Mouse (Mus musculus): ENCODE results near the gene Pi4kb.

Gene Pi4kb

GRCm38 (mm10) chr3:94958295-94958694 lies 16.2 kb upstream of the Pi4kb start:
- DNase-seq, result no peak

GRCm38 (mm10) chr3:94959871-94960270 lies 14.7 kb upstream of the Pi4kb start:
- DNase-seq, result no peak

DNA sequence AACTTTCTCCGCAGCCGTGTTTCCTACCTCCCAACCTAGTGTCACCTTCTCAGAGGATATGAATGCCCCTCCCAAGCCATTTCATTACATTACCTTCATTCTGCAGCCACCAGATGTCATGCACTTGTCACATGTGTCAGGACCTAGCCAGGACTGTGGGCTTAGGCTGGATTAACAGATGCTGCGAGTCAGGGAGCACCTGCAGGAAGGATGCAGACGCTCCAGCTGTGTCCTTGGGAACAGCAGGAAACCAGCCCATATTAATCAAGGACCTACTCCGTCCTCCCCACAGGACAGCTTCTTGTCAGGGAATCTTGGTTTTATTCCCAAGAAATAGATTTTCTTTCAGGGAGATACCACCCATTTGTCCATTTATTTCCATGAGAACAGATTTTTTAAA lies 14.2 kb upstream of the Pi4kb start:
- DNase-seq, result no peak

- no peak for DNase-seq
Observed at GRCm38 (mm10) chr3:94964989-94965388, 9.5 kb upstream of the Pi4kb start.

GRCm38 (mm10) chr3:94965878-94966277 lies 8.7 kb upstream of the Pi4kb start:
- no peak for DNase-seq

DNA sequence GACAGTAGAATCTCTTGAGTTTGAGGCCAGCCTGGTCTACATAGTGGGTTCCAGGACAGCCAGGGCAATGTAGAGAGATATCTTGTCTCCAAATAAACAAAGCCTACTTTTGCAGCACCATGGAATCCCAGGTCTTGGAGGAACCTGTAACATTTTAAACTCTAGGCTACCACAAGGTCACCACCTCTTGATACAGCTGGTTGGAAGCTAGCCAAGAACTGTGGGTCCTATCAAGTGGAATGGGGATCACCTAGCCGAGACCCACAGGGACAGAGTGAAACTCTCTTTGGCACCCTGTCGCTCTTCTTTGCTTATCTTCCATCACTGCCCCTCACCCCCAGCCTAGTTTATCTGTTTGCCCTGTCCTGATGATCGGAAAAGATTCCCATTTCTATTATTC lies 2.0 kb upstream of the Pi4kb start:
- DNase-seq, result no peak

DNA sequence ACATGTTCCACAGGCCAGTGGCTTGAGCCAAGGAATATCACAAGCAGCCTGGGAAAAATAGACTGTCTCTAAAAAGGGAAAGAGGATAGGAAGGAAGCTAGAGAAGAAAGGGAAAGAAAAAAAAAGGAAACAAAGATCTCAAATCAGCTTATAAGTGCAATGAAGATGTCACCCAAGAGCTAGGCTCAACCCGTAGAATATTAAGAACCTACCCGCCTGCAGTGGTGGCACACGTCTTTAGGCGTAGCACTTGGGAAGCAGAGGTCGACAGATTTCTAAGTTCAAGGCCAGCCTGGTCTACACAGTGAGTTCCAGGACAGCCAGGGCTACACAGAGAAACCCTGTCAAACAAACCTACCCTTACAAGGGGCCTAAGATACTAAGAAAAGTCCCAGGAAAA lies 911 bp upstream of the Pi4kb start:
- DNase-seq, result no peak

DNA sequence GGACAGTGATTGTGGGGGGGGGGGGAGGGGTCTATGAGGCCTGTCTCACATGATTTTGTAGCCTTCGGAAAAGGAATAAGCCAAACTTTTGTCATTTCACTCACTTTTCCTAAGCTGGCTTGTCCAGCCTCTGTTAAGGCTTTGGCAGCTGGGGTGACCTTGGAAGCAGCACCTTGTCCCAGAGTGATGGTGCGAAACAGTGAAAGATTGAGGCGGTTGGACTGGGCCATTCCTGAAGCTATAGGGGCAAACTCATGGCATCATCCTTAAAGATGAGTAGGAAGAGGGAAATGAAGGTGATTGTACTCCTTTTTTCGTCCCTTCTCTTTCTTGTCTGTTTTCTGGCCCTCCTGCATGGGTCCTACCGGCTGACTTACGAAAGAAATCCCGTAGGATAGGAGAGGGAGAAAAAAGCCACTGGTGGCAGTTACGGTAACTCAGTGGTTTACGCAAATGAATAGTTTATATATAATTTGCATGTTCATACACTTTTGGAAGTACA lies 454 bp upstream of the Pi4kb start:
- no peak for DNase-seq

DNA sequence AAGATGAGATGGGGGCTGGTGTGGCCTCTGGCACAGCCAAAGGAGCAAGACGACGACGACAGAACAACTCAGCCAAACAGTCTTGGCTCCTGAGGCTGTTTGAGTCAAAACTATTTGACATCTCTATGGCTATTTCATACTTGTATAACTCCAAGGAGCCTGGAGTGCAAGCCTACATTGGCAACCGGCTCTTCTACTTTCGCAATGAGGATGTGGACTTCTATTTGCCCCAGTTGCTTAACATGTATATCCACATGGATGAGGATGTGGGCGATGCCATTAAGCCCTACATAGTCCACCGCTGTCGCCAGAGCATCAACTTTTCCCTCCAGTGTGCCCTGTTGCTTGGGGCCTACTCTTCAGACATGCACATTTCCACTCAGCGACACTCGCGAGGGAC lies 9.8 kb downstream of the Pi4kb start:
- no peak for DNase-seq

DNA sequence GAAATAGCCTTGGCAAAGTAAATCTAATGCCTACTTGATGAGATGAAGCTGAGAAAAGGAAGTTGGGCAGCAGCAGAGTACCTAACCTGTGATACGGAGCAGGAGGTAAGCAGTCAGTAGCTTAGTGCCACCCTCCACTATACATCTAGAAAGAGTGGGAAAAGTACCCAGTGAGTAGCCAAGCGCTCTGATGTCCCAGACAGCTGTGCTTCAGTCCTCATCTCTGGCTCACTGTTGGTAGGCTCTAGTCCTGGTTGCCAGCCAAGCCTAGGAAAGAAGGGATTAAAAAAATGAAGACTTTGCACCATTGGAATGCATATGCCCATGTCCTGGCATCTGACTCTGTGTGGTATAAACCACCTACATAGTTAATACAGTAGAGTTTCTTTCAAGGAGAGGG lies 11.0 kb downstream of the Pi4kb start:
- no peak for DNase-seq

- peak; percentile 49 to 55 for DNase-seq
Observed at GRCm38 (mm10) chr3:94987578-94987977, 13.0 kb downstream of the Pi4kb start.

- DNase-seq, result peak; percentile 24 to 38
Observed at GRCm38 (mm10) chr3:94989159-94989761, 14.7 kb downstream of the Pi4kb start.

DNA sequence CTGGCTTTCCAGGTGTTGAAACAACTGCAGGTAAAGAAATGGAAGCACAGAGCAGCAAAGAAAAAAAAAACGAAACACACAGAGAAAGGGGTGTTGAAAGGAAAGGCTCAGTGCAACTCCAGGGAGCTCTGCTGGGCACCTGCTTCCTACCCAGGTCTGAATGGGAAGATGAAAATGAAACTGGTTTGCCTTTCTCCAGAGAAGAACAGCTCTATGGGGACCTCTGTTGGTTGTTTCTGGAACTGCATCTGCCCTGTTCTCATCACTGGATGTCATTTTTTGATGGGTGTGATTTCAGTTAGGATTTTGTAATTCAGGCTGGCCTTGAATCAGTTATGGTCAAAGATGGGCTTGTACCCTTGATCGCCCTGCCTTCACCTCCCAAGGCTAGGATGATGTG lies 22.4 kb downstream of the Pi4kb start:
- DNase-seq, result peak; percentile 88

- no peak for DNase-seq
Observed at GRCm38 (mm10) chr3:95002569-95002968, 28.0 kb downstream of the Pi4kb start.

GRCm38 (mm10) chr3:95003273-95003672 lies 28.7 kb downstream of the Pi4kb start:
- no peak for DNase-seq

- DNase-seq, result no peak
Observed at GRCm38 (mm10) chr3:95005651-95006050, 31.1 kb downstream of the Pi4kb start.

DNA sequence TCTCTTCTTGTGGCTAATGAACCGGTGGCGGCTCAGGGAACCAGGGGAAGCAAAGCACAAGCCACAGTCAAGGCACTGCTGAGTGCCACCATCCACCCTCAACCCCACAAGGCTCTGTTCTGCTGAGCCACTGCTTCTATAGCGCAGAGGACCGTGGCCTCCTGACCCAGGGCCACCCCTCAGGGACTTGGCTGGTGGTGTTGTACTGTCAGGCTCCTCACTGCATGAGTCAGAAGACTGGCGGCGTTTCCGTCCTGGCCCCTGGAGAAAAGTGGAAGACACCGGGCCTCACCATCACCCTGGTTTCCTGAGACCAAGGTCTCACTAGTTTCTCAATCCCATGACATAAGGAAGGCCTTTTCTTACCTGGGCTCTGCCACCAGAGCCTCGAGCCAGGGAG lies 33.2 kb downstream of the Pi4kb start:
- no peak for DNase-seq

DNA sequence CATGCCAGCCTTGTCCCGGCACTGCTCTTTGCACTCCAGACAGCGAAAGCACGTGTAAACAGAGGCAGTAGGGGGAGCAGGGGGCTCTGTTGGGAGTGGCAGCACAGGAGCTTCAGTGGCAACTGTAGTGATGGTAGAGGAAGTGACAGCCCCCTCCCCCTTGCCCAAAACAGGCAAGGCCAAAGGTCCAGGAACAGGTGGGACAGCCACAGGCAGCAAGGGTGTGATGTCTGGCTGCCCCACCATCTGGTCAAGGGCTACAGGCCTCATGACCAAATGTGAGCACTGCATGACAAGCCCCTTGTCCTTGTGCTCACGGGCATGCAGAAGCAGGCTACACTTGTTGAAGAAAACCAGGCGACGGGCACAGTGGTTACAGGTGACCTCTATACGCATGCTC lies 35.9 kb downstream of the Pi4kb start:
- DNase-seq, result no peak

GRCm38 (mm10) chr3:95012982-95013381 lies 38.5 kb downstream of the Pi4kb start:
- DNase-seq, result no peak

GRCm38 (mm10) chr3:95013699-95014427 lies 39.3 kb downstream of the Pi4kb start:
- DNase-seq, result peak; percentile 45 to 63

DNA sequence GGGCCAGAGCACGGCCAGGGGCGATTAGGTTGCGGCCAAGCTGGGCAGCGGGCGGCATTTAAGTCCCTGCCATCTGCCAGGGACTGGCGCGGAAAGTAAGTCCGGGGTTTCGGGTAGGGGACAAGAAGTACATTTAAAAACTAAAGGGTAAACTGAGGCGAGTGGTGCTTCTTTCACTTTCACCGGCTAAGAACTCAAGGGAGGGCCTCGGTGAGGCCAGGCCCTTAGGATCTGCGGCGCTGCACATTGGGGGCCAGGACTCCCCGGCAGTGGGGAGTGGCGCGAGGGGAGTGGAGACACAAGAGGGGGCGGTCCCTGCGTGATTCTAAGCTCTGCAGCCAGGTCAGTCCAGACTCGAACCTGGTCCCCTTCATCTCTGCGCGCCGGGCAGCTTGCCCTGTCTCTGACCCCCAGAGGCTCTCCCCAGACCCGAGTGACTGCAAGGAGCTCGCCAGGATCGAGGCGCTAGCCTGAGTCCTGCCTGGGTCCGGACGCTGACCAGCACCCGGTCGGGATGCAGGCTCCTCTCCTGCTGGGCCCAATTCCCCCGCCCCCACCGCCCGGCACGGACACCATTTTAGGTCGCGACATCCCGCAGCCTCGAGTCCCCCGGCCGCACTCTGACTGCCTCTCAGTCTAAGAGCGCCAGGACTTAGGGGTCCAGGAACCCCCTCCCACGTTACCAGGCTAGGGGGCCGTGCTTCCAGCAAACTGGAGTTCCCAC lies 40.1 kb downstream of the Pi4kb start:
- DNase-seq, result peak; percentile 75 to 84

- peak; percentile 99 for DNase-seq
Observed at GRCm38 (mm10) chr3:95015337-95015872, 40.9 kb downstream of the Pi4kb start, which contains the start of gene Zfp687. Gene Zfp687 (minus strand): TSS chr3:95015448.

- peak; percentile 94 to 96 for DNase-seq
Observed at GRCm38 (mm10) chr3:95015891-95016531, 41.5 kb downstream of the Pi4kb start.

Measured in kidney, postnatal 4 days (tissue).